Mouse (Mus musculus): ENCODE data around the gene Lrrc74a.

DNA sequence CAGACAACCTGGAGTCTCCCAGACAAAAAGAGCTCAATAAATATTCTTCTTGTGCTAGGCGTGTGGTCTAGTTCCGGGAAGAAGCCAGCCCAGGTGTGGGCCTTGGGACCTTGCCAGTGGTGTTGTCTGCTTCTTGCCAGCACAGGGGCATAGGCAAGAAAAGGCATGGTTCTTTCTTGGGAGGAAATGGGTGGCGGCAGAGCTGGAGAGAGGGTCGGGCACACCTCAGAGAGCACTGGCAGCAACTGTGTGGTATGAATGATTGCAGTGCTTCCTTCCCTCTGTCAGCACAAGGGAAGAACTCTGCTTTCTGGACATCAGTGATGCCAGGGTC lies 73.6 kb downstream of the Lrrc74a start:
- no peak for TF ChIP-seq CTCF (IDR thresholded peaks at IDR 0.05; ENCODE audit: borderline replicate concordance, insufficient read depth, low read length)
- no peak for TF ChIP-seq POLR2A (IDR thresholded peaks at IDR 0.05; ENCODE audit: low read depth, low read length)

Data from embryonic fibroblast, embryonic 13.5 days (primary cell).